Mouse (Mus musculus) heart, postnatal 14 days (tissue): ENCODE measurements around the gene Trim37. TPM values are rescaled to one million over a fixed set of nuclear protein-coding genes. Genes with fewer than 3 reads are reported as not detected.
"Not testable (repeated sequence)": the region's sequence is repeated elsewhere in the genome, so short reads cannot be mapped to it uniquely, and the experiment has no call there.

Source experiments
- DNase-seq, 2 experiments: peaks; one replicate each; pipeline ENCODE4 v3.0.0; 2021 to 2022
- intact Hi-C: fragments of 180-260 bp; cut with DNase I; formaldehyde crosslinking; loops from one replicate; pipeline ENCODE4 v1.15.1; 2025
- total RNA-seq, 2 experiments: library from RNA; stranded (reverse); gene quantifications; 2 replicates each; pipeline ENCODE4 v1.2.3; 2021

Gene Trim37
- total RNA-seq, 2 experiments from 2014 or later: 6.1 to 9.2 TPM

DNA sequence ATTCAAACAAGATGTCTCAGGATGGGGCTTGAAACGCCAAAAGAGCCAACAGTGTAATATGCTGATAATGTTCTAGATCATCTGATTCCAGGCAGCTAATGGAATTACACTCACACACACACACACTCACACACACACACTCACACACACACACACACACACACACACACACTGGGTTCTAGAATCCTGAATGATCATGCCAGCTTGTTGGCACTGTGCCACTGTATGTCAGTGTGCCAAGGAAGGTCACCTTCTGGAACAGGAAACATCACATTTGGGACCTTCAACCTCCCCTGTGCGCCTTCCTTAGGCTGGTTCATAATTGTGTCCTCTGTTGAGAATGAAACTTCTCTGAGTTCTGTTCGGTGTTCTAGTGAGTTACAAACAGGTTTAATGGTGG is 95.8 kb downstream of the Trim37 start:
- DNase-seq: no peak
- intact Hi-C loops: no loop called here

DNA sequence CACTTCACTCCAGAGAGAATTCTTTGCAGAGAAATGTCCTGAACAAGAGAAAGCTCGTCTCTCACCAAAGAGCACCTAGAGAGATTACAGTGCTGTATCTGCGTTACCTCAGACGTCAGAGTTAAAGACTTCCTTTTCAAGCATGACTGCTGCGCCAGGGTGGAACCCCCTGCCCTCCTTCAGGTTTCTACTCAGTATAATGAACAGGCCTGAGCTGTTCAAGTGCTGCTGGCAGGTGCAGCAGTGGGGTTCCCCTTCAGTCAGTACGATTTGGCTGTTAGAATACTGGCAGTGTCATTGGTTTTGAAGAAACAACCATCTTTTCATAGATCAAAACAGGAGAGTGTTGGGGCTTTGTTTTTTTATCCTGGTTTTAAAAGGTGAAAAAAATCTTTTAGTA is 100.2 kb downstream of the Trim37 start:
- no peak for DNase-seq
- intact Hi-C loops: no loop called here

DNA sequence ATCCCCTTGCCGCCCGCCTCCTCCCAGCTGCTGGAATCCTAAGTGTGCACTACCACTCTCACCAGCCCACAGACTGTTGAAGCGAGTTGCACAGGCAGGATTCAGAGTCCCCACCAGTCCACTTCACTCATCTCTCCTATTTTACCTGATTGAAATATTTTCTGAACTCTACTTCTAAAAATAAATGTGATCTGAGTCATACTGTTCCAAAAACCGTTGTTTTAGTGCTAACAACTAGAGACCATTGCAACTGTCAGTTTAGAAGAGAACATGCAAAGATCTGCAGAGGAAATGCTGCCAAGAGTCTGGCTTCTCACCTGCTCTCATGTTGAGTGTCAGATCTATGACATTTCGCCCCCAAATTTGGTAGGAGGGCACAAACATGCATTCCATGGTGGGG is 106.5 kb downstream of the Trim37 start:
- intact Hi-C loops: loop anchor here (5.0 kb wide), 1 partner anchor 89 kb away; no protein-coding TSS in a partner anchor

DNA sequence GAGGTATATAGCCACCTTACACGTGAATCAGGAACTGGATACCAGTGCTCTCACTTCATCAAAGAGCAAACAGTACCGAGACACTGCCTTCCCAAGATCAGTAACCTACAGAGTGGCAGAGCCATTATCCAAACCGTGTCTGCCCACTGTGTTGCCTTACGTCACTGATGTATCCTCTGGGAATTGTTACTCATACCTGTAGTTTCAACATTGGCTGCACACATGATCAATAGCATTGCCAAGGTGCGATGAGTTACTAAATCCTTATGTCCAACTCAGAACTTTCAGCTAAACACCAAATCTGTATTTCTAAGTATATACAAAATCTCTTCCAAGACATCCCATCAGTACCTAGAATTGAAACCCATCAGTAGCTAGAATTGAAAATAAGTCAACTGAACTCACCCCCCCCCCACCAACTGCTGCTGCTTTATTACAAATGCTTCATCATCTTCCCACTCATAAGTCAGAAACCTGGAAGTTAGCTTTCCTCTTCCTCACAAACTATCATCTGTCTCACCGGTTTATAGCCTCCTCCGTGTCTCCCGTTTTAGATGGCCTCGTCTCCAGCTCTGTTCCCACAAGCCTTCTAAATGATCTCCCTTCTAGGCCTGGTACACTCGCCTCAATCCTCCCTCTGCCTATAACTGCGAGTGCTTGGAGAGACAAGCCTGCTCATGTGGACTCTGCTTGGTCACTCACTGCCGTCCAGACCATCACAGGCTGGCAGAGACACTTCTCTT is 108.0 kb downstream of the Trim37 start:
- intact Hi-C loops: loop anchor here (5.0 kb wide), 1 partner anchor 87 kb away; no protein-coding TSS in a partner anchor
- no peak for DNase-seq

More for the DNA sequence above, 106.5 kb downstream of the Trim37 start:
- DNase-seq: no peak

DNA sequence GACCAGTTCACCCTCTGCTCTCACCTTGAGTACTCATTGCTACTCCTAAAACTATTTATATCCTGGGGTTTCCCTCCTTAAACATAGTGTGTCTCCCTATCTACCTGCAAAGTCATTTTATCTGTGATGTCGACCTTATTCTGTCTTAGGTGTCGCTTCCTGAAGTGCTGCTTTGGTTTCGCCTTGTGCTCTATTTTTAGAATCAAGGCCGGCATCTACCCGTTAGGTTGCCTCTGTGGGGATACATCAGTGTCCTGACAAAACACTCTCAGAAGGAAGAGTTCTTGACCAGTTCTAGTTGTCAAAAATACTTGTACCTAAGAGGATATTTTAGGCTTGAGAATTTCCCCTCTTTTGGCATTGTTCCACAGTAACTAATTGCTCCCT is 108.6 kb downstream of the Trim37 start:
- DNase-seq: no peak
- intact Hi-C loops: no loop called here

DNA sequence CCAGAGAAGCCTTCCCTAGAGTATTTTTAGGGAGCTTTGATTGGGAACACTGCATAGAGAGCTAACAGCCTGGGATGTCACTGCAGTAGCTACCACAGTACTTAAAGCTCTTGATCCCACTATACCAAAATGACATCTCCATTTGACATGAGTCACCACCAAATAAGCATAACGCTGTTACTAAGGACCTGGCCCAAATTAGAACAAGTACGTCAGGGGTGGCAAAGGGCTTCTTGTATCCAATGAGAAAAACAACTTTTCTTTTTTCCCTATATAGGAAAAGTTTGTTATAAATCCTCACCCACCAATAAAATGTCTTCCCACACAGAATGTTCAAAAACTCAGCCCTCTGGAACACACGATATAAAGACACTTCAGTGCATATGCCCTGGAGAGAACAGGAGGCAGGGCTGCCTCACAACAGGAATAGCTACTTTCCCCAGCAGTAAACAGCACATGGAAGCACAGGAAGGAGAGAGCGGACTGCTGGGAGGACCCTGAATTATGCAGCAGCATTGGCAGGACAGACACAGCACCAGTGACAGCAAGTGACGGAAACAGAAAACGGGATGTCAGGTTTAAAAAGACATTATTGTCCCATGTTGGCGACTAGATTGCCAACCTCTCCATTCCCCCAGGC is 112.1 kb downstream of the Trim37 start:
- intact Hi-C loops: no loop called here
- DNase-seq: no peak

DNA sequence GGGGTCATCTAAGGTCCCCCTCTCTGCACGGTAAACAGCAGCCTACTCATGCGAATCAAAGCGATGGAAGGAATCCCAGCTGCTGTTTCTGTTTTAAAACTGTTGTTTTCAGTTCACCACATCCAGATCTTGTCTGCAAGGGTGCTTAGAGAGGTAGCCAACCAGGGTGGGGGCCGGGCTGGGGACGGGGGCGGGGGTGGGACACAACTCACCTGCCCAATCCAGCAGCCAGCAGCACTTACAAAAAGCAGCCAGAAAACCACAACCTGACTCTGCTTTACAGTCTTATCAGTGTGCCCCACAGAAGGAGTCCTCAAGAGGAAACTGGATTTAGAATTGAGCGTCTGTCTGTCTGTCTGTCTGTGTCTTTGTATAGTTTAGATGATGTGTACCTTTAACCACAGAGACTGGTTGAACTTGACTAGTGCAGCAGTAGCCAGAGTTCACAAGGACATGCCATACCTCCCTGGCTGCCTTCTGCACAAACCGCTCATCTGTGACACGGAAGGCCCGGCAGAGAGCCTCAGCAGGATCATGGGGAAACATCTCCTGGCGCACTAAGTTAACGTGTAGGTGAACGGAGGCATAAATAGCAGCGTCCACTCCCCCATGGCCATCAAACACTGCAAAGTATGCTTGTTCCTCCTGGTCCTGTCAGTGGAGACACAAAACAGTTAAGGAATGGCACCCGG is 113.4 kb downstream of the Trim37 start:
- no peak for DNase-seq
- intact Hi-C loops: no loop called here

DNA sequence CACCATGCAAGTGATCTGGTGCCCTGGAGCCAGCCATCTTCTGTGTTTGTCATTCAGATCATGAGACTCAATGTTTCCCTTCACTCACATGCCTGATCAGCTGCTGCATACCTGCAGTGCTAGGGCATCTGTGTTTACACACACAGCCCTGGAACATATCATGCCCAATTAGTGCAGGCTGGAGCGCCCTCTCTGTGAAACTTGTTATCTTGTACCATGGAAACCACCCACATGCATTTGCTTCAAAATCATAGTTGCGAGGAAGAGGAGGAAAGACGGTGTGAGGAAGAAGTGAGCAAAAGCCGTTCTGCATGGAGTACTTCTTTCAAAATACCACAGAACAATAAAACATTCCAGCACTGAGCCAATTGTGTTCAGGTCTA is 113.9 kb downstream of the Trim37 start:
- DNase-seq: no peak
- intact Hi-C loops: no loop called here

DNA sequence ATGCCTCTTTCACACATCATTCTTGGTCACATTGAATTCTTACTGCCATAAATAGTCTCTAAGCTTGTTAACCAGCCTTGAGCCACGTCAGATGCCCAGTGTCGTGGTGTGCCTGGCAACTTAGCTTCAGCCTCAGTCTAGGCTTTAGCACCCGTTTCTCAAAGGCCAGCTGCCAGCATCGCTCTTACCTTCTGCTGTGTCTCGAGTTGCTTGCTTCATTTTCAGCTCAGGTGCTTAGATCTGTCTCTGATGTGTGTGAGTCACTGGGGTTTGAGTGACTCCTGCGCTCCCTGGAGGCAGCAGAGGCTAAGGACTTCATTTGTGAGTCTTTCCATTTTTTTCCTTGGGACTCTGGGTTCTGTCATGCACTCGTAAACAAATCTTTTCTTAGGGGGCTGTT is 114.4 kb downstream of the Trim37 start:
- intact Hi-C loops: no loop called here
- no peak for DNase-seq

DNA sequence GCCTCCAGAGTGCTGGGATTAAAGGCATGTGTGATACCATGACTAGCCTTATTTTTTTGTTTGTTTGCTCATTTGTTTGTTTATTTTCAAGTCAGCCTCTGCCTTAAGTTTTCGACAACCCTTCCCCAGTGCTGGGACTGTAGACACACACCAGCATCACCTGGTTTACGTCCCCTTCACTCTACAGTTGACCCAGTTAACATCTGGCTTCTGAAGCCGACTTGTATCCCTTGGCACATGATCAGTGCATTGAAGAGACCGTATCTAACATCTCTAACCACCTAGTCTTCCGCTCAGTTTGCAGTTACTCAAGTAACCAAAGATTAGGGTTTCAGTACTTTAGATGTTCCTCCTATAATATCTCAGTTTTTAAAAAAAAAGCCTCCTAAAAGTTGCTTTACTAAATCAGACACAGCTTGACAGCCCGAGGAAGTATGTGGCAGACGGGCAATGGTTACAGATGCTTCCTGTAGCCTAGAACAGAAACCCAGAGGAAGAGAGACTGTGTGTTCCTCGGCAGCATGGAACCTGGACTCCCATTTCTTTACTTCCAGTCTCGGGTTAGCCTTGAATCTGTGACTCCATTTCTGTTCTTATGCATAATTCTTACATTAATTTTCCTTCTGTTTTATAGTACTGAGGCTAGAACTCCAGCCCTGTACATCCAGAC is 118.4 kb downstream of the Trim37 start:
- no peak for DNase-seq
- intact Hi-C loops: loop anchor here (5.0 kb wide), 1 partner anchor 112 kb away; the partner anchor contains the start of gene Ppm1e

DNA sequence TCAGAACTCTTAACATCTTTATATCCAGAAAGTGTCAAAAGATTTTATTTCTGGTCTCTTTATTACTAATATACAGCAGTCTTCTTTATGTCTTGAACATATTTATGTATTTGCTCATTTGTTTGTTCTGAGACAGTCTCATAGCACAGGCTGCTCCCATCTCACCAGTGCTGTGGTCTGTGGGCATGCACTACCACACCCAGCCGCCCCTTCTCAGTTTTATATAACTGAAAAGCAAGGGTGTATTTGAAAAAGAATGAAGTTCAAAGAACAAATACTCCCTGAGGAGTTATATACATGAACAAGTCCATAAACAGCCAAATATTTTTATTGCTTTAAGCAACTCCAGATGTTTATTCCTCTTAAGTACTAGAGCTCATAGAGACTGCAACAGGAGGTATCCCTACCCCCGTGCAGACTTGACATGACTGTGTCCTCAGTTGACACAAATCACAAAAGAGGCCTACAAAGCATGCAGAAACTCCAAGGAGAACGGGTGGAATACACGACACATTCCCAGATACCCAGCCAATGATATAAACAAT is 119.3 kb downstream of the Trim37 start:
- intact Hi-C loops: loop anchor here (5.0 kb wide), 1 partner anchor 111 kb away; the partner anchor contains the start of gene Ppm1e
- DNase-seq: no peak

DNA sequence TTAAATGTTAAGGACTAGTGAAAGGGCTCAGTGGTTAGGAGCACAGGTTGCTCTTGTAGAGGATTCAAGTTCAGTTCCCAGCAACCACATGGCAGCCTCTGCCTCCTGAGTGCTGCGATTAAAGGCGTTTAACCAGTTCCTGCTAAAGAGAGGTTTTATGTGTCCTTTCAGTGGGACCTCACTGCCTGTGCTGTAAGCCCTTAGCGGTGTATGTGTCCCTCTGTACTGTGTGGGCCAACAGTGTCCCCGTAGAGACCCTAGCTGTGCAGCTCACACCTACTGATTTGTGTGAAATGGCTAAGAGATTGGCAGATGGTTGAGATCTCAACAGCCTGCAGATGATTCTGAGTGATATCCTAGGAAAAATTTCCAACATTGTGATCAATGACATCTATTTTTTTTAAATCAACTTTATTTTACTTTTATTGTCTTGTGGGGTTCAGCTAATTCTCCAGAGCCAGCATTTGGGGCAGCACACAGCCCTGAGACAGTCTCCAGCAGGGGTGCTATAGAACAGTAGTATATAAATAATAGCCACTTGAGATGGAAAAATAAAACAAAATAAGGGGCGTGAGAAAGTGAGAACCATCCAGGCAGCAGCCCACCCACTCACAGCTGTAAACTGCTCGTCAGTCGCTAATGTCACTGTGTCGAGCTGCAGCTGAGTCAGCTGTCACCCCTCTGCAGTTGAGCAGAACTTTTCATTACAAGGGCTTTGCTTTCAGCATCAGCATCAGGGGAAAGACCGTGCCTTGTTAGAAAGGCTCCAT is 120.0 kb downstream of the Trim37 start:
- DNase-seq: no peak
- intact Hi-C loops: loop anchor here (5.0 kb wide), 1 partner anchor 110 kb away; the partner anchor contains the start of gene Ppm1e

DNA sequence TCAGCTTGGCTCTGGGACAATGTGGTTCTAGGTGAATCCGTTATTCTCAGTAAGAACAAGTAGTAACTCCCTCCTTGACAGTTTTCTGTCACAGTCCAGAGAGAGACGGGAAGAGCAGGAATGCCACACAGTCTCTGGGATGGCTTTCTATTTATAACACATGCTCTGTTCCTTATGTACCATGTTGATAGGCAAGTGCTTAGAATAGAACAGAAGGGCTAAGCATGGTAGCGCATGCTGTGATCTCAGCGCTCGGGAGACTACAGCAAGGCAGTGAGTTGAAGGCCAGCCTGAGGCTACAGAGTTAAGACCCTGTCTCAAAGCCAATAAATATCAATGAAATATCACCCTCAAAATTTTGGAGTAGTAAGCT is 120.6 kb downstream of the Trim37 start:
- no peak for DNase-seq
- intact Hi-C loops: loop anchor here (5.0 kb wide), 1 partner anchor 110 kb away; the partner anchor contains the start of gene Ppm1e

DNA sequence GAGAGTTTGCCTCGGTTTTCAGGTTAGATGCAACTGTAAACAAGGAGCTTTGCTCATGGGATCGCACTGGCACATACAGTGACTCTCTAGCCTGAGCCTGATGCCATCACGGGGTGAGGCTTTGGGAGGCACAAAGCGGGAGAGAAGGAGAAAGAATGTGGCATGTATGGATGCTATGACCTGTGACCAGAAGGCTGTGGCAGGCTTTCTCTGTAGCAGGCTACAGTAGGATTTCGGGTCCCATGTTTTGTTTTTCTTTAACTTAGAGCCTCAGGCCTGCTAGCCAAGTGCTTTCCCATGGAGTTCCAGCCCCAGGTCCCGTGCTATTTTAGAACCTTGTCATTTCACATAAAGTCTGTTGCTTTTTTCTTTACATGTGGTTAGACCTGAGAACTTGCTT is 123.3 kb downstream of the Trim37 start:
- DNase-seq: no peak
- intact Hi-C loops: no loop called here

DNA sequence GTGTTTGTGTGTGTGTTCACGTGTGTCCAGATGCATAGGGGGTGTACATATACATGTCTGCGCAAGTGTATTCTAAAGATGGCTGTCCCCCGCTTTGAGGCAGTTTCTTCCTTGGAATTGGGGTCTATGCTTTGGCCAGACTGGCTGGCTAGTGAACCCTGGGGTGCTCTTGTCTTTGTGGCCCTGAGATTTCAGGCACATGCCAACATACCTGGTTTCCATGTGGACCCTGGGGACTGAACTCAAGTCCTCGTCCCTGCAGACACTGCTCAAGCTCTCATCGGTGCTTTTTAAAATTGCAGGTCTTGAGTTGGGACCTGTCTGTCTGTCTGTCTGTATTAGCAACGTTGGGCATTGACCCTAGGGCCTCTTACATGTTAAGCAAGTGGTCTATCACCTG is 126.4 kb downstream of the Trim37 start:
- intact Hi-C loops: no loop called here

DNA sequence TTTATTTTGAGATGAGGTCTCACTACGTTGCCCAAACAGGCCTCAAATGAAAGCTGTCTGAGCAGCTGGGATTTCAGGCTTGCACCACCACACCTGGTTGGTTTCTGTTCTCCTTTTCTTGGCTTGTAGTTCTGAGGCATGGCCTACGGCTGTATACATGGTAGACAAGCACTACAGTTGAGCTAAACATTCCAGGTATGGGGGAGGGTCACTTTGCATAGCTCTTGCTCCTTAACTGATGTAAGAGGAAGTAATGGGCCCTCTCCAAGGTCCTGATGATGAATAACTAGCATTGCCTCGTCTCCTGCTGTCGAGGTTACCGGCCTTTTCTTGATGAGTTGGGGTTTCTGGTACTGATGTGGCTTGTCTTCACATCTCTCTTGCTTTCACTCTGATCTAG is 127.3 kb downstream of the Trim37 start:
- intact Hi-C loops: no loop called here
- no peak for DNase-seq

More for the DNA sequence above, 126.4 kb downstream of the Trim37 start:
- DNase-seq: no peak

DNA sequence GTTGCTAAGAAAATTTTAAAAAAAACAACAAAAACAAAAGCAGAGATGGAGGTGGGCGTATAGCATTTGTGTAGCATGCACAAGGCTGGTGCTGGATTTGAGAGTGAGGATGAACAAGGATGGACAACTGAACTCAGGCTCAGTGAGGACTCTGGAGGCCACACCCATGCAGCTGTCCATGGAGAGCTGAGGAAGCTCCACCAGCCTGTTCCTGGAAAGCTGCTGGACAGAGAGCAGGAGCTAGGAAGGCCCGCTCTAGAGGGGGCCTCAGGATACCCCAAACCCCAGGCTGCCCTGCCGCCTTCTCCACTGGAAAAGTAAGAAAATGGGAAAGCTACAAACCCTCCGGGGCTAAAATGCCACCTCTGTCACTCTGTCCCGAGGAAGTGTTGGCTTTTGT is 130.4 kb downstream of the Trim37 start:
- no peak for DNase-seq
- intact Hi-C loops: loop anchor here (2.0 kb wide), 1 partner anchor 52 kb away; no protein-coding TSS in a partner anchor

DNA sequence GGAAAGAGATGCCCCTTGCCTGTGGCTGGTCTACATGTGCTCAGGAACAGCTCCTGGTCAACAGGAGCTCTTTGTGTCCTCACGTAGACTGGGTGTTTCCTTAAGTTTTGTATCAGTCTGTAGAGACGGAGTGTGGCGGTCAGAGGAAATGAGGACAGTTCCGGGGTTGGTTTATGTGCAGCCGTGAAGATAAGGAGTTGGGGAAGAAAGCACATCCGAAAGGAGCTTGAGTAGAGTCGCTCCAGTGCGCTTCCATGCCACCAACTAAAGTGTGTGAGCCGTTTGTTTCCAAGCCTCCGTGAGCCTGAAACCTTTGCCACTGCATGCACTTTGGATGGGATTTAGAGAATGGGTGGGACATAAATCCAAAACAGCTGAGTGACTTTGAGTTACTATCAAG is 132.9 kb downstream of the Trim37 start:
- intact Hi-C loops: no loop called here
- no peak for DNase-seq

DNA sequence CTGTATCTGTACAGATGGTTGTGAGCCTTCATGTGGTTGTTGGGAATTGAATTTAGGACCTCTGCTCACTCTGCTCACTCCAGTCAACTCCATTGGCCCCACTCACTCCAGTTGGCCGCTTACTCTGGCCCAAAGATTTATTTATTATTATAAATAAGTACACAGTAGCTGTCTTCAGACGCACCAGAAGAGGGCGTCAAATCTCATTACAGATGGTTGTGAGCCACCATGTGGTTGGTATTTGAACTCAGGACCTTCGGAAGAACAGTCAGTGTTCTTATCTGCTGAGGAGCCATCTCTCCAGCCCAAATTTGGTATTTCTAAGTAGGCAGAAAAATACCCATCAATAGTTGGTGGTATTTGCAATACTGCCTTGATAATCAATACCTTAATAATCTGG is 134.8 kb downstream of the Trim37 start:
- intact Hi-C loops, DNase-seq: not testable (repeated sequence)

DNA sequence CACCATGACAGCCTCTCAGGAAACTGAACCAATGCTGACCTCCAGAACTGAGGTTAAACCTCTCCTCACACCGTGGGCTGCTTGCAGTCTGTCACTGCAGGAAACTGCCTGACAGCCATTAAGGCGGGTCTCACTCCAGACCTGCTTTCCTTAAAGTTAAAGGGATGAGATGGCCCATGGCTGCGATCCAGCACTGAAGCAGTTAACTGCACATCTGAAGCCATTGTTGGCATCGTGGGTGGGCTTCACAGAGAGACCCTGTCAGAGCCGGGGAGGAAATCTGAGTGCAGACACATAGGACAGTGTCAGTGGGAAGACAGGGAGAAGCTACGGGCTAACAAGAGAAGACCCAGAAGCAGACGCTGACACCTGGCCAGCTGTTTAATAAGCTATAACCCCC is 137.1 kb downstream of the Trim37 start:
- intact Hi-C loops: no loop called here
- DNase-seq: no peak
